In genomic region chr5:140197705-140198104, GRCm38 (mm10) we compare ENCODE assay signal across 8 mouse cellular contexts.
A peak's percentile ranks its signal among the peaks of the same experiment; 100 is the strongest.
DNase-seq lines count a peak whose midpoint lies in the region; ATAC-seq and TF ChIP-seq lines count a peak whose summit lies in the region.
"Had no signal": no experiment of that assay in that cellular context is flagged by ENCODE, and none has a peak within 500 bp of the region (broad histone marks: within the 10 kb centered on the region; RNA-seq: fewer than 3 reads in every experiment).

No protein-coding gene starts in this region.

- H3K9ac ChIP-seq in ES-E14 (ENCODE audit: insufficient read depth, low read depth, low read length, poor library complexity, severe bottlenecking): no peak overlapping the region
- H3K9ac ChIP-seq: lung, embryonic 15.5 days had no signal

- no peaks in the 10 kb centered on the region for H3K9me3 ChIP-seq in ES-E14 (ENCODE audit: control insufficient read depth, insufficient read depth, low read depth, low read length)
- H3K9me3 ChIP-seq in embryonic facial prominence, embryonic 10.5 days: no peaks in the 10 kb centered on the region
- H3K9me3 ChIP-seq: lung, embryonic 15.5 days had no signal

- in situ Hi-C loops in ES-E14 (cut with MboI; ENCODE audit: low sequenced_read_pairs in 2 of 2, unreplicated experiment in 2 of 2): no loop called here

- H3K36me3 ChIP-seq in ES-E14 (ENCODE audit: control insufficient read depth, insufficient read depth, low read length, poor library complexity, severe bottlenecking): peaks cover 9% of the 10 kb centered on the region; the same call in 1 of the 2 replicates
- peaks cover 14% of the 10 kb centered on the region for H3K36me3 ChIP-seq in embryonic facial prominence, embryonic 10.5 days (replicated peaks)

- H3K4me1 ChIP-seq in ES-E14 (ENCODE audit: control insufficient read depth in 2 of 2, insufficient read depth in 2 of 2, low read length in 2 of 2, poor library complexity in 1 of 2): peaks cover 2 to 10% of the 10 kb centered on the region in 2 experiments; a peak in 1 of 4 replicates
- peaks cover 19% of the 10 kb centered on the region for H3K4me1 ChIP-seq in embryonic facial prominence, embryonic 10.5 days
- H3K4me1 ChIP-seq: lung, embryonic 15.5 days had no signal

- no peak overlapping the region for H3K4me3 ChIP-seq in ES-E14 (ENCODE audit: insufficient read depth in 1 of 2, low read depth in 1 of 2, low read length in 2 of 2, poor library complexity in 1 of 2, severe bottlenecking in 1 of 2)
- H3K4me3 ChIP-seq in embryonic facial prominence, embryonic 10.5 days: no peak overlapping the region
- H3K4me3 ChIP-seq: lung, embryonic 15.5 days had no signal

- WGBS in embryonic facial prominence, embryonic 10.5 days: 34% methylated on average over 4 of the region's 4 CpGs

- no peak overlapping the region for H3K27ac ChIP-seq in ES-E14 (ENCODE audit: insufficient read depth, low read depth, low read length, poor library complexity, severe bottlenecking)
- H3K27ac ChIP-seq in embryonic facial prominence, embryonic 10.5 days (replicated peaks): no peak overlapping the region
- H3K27ac ChIP-seq: lung, embryonic 15.5 days had no signal

- no peaks in the 10 kb centered on the region for H3K27me3 ChIP-seq in embryonic facial prominence, embryonic 10.5 days (replicated peaks; ENCODE audit: low read depth, poor library complexity, severe bottlenecking)
- H3K27me3 ChIP-seq: lung, embryonic 15.5 days had no signal

- DNase-seq in ES-E14 (ENCODE audit: low read depth, low spot score): peak; percentile 74
- peak; percentile 89 for DNase-seq in adrenal gland, postnatal 10 days
- peak; percentile 70 for DNase-seq in embryonic facial prominence, embryonic 10.5 days (ENCODE audit: low spot score)
- peak; percentile 75 to 96 for DNase-seq in layer of hippocampus, postnatal 25 days (ENCODE audit: extremely low spot score in 1 of 2, low spot score in 1 of 2)
- DNase-seq in mesoderm, embryonic 11.5 days (ENCODE audit: low read depth, low spot score): peak; percentile 73
- peak; percentile 43 to 70 for DNase-seq in spleen, postnatal 14 days (ENCODE audit: low spot score in 2 of 2)

- peak; percentile 71 to 77 for ATAC-seq in hematopoietic stem cell, adult 5-6 weeks (replicated peaks in 1 of 2; ENCODE audit: insufficient read depth in 1 of 2, low FRiP score in 2 of 2, low TSS enrichment in 1 of 2, low read depth in 1 of 2, poor library complexity in 2 of 2, severe bottlenecking in 2 of 2)

TF ChIP-seq in ES-E14, 5 proteins besides CTCF, POLR2A, EP300 and RAD21:
- TF ChIP-seq HCFC1 (IDR thresholded peaks at IDR 0.05; ENCODE audit: borderline replicate concordance, insufficient read depth, low read length) (no peak), CHD2 (IDR thresholded peaks at IDR 0.05; ENCODE audit: low read depth, low read length) (no peak), ZNF384 (IDR thresholded peaks at IDR 0.05; ENCODE audit: low read depth, low read length) (no peak), MAFK (IDR thresholded peaks at IDR 0.05; ENCODE audit: insufficient read depth, low read depth, low read length) (no peak), ZC3H11A (IDR thresholded peaks at IDR 0.05; ENCODE audit: borderline replicate concordance, low read depth, low read length) (no peak; the same call in 1 of the 2 replicates)
